10 mouse cellular contexts compared by ENCODE assay signal in genomic region chr6:8412845-8413598, GRCm38 (mm10).
DNase-seq lines count a peak whose midpoint lies in the region; ATAC-seq and TF ChIP-seq lines count a peak whose summit lies in the region.
"Had no signal": no experiment of that assay in that cellular context is flagged by ENCODE, and none has a peak within 500 bp of the region (broad histone marks: within the 10 kb centered on the region; RNA-seq: fewer than 3 reads in every experiment).

No protein-coding gene starts in this region.

- no peaks in the 10 kb centered on the region for H3K36me3 ChIP-seq in hindbrain, postnatal 0 days (ENCODE audit: insufficient read depth, low read length)
- H3K36me3 ChIP-seq in stomach, postnatal 0 days (ENCODE audit: control insufficient read depth, insufficient read depth, low read length): no peaks in the 10 kb centered on the region
- H3K36me3 ChIP-seq: neural tube, embryonic 13.5 days had no signal

- no peak overlapping the region for H3K4me3 ChIP-seq in hindbrain, postnatal 0 days (ENCODE audit: low read length)
- no peak overlapping the region for H3K4me3 ChIP-seq in stomach, postnatal 0 days (ENCODE audit: low read depth, low read length)
- H3K4me3 ChIP-seq: neural tube, embryonic 13.5 days had no signal

- peak; percentile 80 for ATAC-seq in hindbrain, postnatal 0 days
- peak; percentile 91 for ATAC-seq in stomach, postnatal 0 days (ENCODE audit: low FRiP score, low TSS enrichment)

- H3K4me2 ChIP-seq in hindbrain, postnatal 0 days (ENCODE audit: low read depth, low read length): peak overlapping the region; percentile 10; the same call in 1 of the 2 replicates
- no peak overlapping the region for H3K4me2 ChIP-seq in stomach, postnatal 0 days (replicated peaks; ENCODE audit: low read depth)
- H3K4me2 ChIP-seq: neural tube, embryonic 13.5 days had no signal

- H3K27me3 ChIP-seq in hindbrain, postnatal 0 days (ENCODE audit: insufficient read depth, low read length): no peaks in the 10 kb centered on the region
- H3K27me3 ChIP-seq in stomach, postnatal 0 days (ENCODE audit: control insufficient read depth, insufficient read depth, low read length): no peaks in the 10 kb centered on the region
- H3K27me3 ChIP-seq: neural tube, embryonic 13.5 days had no signal

- peak; percentile 93 for DNase-seq in heart, adult 11 months
- DNase-seq in heart, postnatal 36 days: no peak
- DNase-seq in right cerebral cortex, adult 2 months (ENCODE audit: low spot score in 2 of 2): peak; percentile 39 to 45
- DNase-seq in right cerebral cortex, postnatal 14 days: no peak
- peak; percentile 70 for DNase-seq in hindbrain, postnatal 0 days (ENCODE audit: low spot score)
- no peak for DNase-seq in stomach, postnatal 0 days (ENCODE audit: low spot score)
- no peak for DNase-seq in adrenal gland, adult 8-10 months
- no peak for DNase-seq in layer of hippocampus, adult 18-20 months (ENCODE audit: low spot score in 2 of 2)

- no peaks in the 10 kb centered on the region for H3K9me3 ChIP-seq in hindbrain, postnatal 0 days (ENCODE audit: low read length)
- H3K9me3 ChIP-seq in stomach, postnatal 0 days (ENCODE audit: control insufficient read depth, low read length): no peaks in the 10 kb centered on the region
- H3K9me3 ChIP-seq: neural tube, embryonic 13.5 days had no signal

- H3K27ac ChIP-seq in hindbrain, postnatal 0 days: peak overlapping the region; percentile 45; the same call in 1 of the 2 replicates
- no peak overlapping the region for H3K27ac ChIP-seq in stomach, postnatal 0 days (replicated peaks)
- H3K27ac ChIP-seq: liver, embryonic 14.5 days; neural tube, embryonic 13.5 days had no signal

- 56% methylated on average over 10 of the region's 10 CpGs for WGBS in hindbrain, postnatal 0 days
- 53% methylated on average over 10 of the region's 10 CpGs for WGBS in stomach, postnatal 0 days

- H3K4me1 ChIP-seq in hindbrain, postnatal 0 days (ENCODE audit: insufficient read depth, low read length): 0 out of 2 replicates have a peak, but pooled peaks cover 5% of the 10 kb centered on the region
- H3K4me1 ChIP-seq in stomach, postnatal 0 days (replicated peaks; ENCODE audit: control insufficient read depth, insufficient read depth): no peaks in the 10 kb centered on the region

- no peak overlapping the region; the same call in 1 of the 2 replicates for H3K9ac ChIP-seq in hindbrain, postnatal 0 days (replicated peaks; ENCODE audit: low read length)
- no peak overlapping the region for H3K9ac ChIP-seq in stomach, postnatal 0 days (ENCODE audit: low read length)
- H3K9ac ChIP-seq: liver, embryonic 14.5 days; neural tube, embryonic 13.5 days had no signal

- TF ChIP-seq CTCF in hindbrain, postnatal 0 days (IDR thresholded peaks at IDR 0.05; ENCODE audit: low read depth): no peak
- TF ChIP-seq CTCF in stomach, postnatal 0 days (IDR thresholded peaks at IDR 0.05; ENCODE audit: low read depth): no peak

- intact Hi-C loops in heart, postnatal 36 days (cut with DNase I): no loop called here

- no peak for TF ChIP-seq EP300 in stomach, postnatal 0 days (optimal IDR thresholded peaks at IDR 0.05)

Comparison
In these comparisons a context has a peak if more than half of its experiments do, and no peak if none do; other contexts are left out.
1. DNase-seq: peak in heart, adult 11 months (single experiment), right cerebral cortex, adult 2 months (2 of 2) and hindbrain, postnatal 0 days (single experiment); none in heart, postnatal 36 days (0 of 2), right cerebral cortex, postnatal 14 days (single experiment), stomach, postnatal 0 days (single experiment), adrenal gland, adult 8-10 months (single experiment) and layer of hippocampus, adult 18-20 months (0 of 2).